Mouse (Mus musculus) heart, embryonic 16.5 days (tissue): ENCODE measurements around the gene Sh3bp1. TPM values are rescaled to one million over a fixed set of nuclear protein-coding genes. Genes with fewer than 3 reads are reported as not detected.

Experiments used
- ATAC-seq: fragments of 200-750 bp; cut with Nextera tagmentation; replicated peaks from 2 replicates; pipeline ENCODE4 v1.8.0; 2017; ENCODE audit warnings: moderate number of reproducible peaks; ENCODE audit not compliant: insufficient read depth, low FRiP score; ENCODE audit errors: extremely low read depth
- H3K27ac ChIP-seq: fragments of 300-500 bp; sonication (generic); 2 replicates; pipeline ENCODE4 v1.5.1; 2014; ENCODE audit warnings: mild to moderate bottlenecking, low read length, control low read depth, moderate library complexity
- H3K27me3 ChIP-seq: fragments of 300-500 bp; sonication (generic); 2 replicates; pipeline ENCODE4 v1.6.1; 2014; ENCODE audit warnings: low read length, mixed read lengths; ENCODE audit not compliant: control insufficient read depth, insufficient read depth
- H3K36me3 ChIP-seq: fragments of 300-500 bp; sonication (generic); 2 replicates; pipeline ENCODE4 v1.6.1; 2014; ENCODE audit not compliant: control insufficient read depth, insufficient read depth
- H3K4me1 ChIP-seq: fragments of 300-500 bp; sonication (generic); 2 replicates; pipeline ENCODE4 v1.6.1; 2014; ENCODE audit warnings: low read length, mixed read lengths; ENCODE audit not compliant: control insufficient read depth, insufficient read depth
- H3K4me2 ChIP-seq: fragments of 300-500 bp; sonication (generic); 2 replicates; pipeline ENCODE4 v1.6.1; 2014; ENCODE audit warnings: low read depth, mild to moderate bottlenecking, control low read depth, low read length
- H3K4me3 ChIP-seq: fragments of 300-500 bp; sonication (generic); 2 replicates; pipeline ENCODE4 v1.5.1; 2014; ENCODE audit warnings: mild to moderate bottlenecking, control low read depth, low read length
- H3K9ac ChIP-seq: fragments of 300-500 bp; sonication (generic); 2 replicates; pipeline ENCODE4 v1.6.1; 2014; ENCODE audit warnings: low read length, control low read depth
- H3K9me3 ChIP-seq: fragments of 300-500 bp; sonication (generic); replicated peaks from 2 replicates; pipeline ENCODE4 v1.6.1; 2016; ENCODE audit warnings: low read length; ENCODE audit not compliant: control insufficient read depth
- WGBS: fragments of 180-500 bp; shearing (Covaris S2); extraction: QIAGEN DNeasy Blood & Tissue Kit; methylation state at CpG from one replicate; pipeline ENCODE4 v1.1.7; 2014; 5-methylcytosine and 5-hydroxymethylcytosine counted together
- microRNA-seq: library from miRNA; unstranded; fragments of <30 nt; microRNA quantifications from one replicate; pipeline ENCODE4, GENCODE M21; 2017
- polyA plus RNA-seq: library from polyadenylated mRNA; unstranded; fragments of >200 nt; fragmentation: Nextera tagmentation; extraction: Ambion mirVana; gene quantifications from 2 replicates; pipeline ENCODE4 v1.2.1, GENCODE M21; 2015

The Sh3bp1 gene
- polyA plus RNA-seq, 1 experiment from 2014 or later = 19.8 TPM

GRCm38 (mm10) chr15:78959537-78959936 is 60.0 kb downstream of the Sh3bp1 start:
- Histone ChIP-seq H3K4me3 (no peak overlapping the region), H3K36me3 (no peaks in the 10 kb centered on the region), H3K9me3 (no peaks in the 10 kb centered on the region), H3K9ac (no peak overlapping the region), H3K4me1 (0 out of 2 replicates have a peak, but pooled peaks cover 3% of the 10 kb centered on the region), H3K27ac (no peak overlapping the region), H3K4me2 (no peak overlapping the region), H3K27me3 (no peaks in the 10 kb centered on the region)
- no peak for ATAC-seq
- WGBS = 82% methylated on average over 11 of the region's 11 CpGs

GRCm38 (mm10) chr15:78960088-78960487 is 60.5 kb downstream of the Sh3bp1 start:
- Histone ChIP-seq H3K4me3 (no peak overlapping the region), H3K9ac (no peak overlapping the region), H3K4me2 (no peak overlapping the region), H3K9me3 (no peaks in the 10 kb centered on the region), H3K27ac (no peak overlapping the region), H3K4me1 (0 out of 2 replicates have a peak, but pooled peaks cover 3% of the 10 kb centered on the region), H3K36me3 (no peaks in the 10 kb centered on the region), H3K27me3 (no peaks in the 10 kb centered on the region)
- WGBS = 69% methylated on average over 4 of the region's 4 CpGs
- no peak for ATAC-seq

Small RNAs within 50 kb of the gene (microRNA-seq; reads per million reads assigned to microRNA genes)
- gene Mir6955 = not detected

Other genes with a start within 250 kb of the Sh3bp1 start
- gene Elfn2, start 181.0 kb upstream of the Sh3bp1 start, polyA plus RNA-seq = 0.16 and 0.55 TPM in 2 replicates
- 19.6 and 19.8 TPM in 2 replicates for gene Mfng, start 126.3 kb upstream of the Sh3bp1 start, polyA plus RNA-seq
- gene Card10, start 96.7 kb upstream of the Sh3bp1 start, polyA plus RNA-seq = 6.3 and 7.4 TPM in 2 replicates
- gene Cdc42ep1, start 57.1 kb upstream of the Sh3bp1 start, polyA plus RNA-seq = 29.4 and 38.7 TPM in 2 replicates
- 2.2 TPM in 1 of 2 replicates, not detected in the other for gene Lgals2, start 44.2 kb upstream of the Sh3bp1 start, polyA plus RNA-seq
- gene Gga1, start 22.6 kb upstream of the Sh3bp1 start, polyA plus RNA-seq = 44.9 and 48.9 TPM in 2 replicates
- gene Gm49510, start 101 bp upstream of the Sh3bp1 start, polyA plus RNA-seq = 0.20 and 0.41 TPM in 2 replicates
- gene Pdxp, start 14.2 kb downstream of the Sh3bp1 start, polyA plus RNA-seq = 16.9 and 18.3 TPM in 2 replicates
- gene Lgals1, start 27.0 kb downstream of the Sh3bp1 start, polyA plus RNA-seq = 718 and 722 TPM in 2 replicates
- gene Nol12, start 35.2 kb downstream of the Sh3bp1 start, polyA plus RNA-seq = 28.3 and 33.7 TPM in 2 replicates
- 47.9 and 53.7 TPM in 2 replicates for gene Triobp, start 48.0 kb downstream of the Sh3bp1 start, polyA plus RNA-seq
- 301 and 315 TPM in 2 replicates for gene H1f0, start 128.7 kb downstream of the Sh3bp1 start, polyA plus RNA-seq
- gene Galr3, start 142.1 kb downstream of the Sh3bp1 start, polyA plus RNA-seq = not detected in 2 replicates
- 28.4 and 28.5 TPM in 2 replicates for gene Ankrd54, start 163.1 kb downstream of the Sh3bp1 start, polyA plus RNA-seq
- gene Eif3l, start 175.4 kb downstream of the Sh3bp1 start, polyA plus RNA-seq = 151 and 161 TPM in 2 replicates
- gene Micall1, start 209.1 kb downstream of the Sh3bp1 start, polyA plus RNA-seq = 21.1 and 23.2 TPM in 2 replicates
- 222 and 262 TPM in 2 replicates for gene Polr2f, start 241.2 kb downstream of the Sh3bp1 start, polyA plus RNA-seq
- 11.0 and 12.0 TPM in 2 replicates for gene 1700088E04Rik, start 241.5 kb downstream of the Sh3bp1 start, polyA plus RNA-seq